Mouse (Mus musculus): ENCODE data around the gene Pbx4.
A peak's percentile ranks its signal among the peaks of the same experiment; 100 is the strongest.

The Pbx4 gene

DNA sequence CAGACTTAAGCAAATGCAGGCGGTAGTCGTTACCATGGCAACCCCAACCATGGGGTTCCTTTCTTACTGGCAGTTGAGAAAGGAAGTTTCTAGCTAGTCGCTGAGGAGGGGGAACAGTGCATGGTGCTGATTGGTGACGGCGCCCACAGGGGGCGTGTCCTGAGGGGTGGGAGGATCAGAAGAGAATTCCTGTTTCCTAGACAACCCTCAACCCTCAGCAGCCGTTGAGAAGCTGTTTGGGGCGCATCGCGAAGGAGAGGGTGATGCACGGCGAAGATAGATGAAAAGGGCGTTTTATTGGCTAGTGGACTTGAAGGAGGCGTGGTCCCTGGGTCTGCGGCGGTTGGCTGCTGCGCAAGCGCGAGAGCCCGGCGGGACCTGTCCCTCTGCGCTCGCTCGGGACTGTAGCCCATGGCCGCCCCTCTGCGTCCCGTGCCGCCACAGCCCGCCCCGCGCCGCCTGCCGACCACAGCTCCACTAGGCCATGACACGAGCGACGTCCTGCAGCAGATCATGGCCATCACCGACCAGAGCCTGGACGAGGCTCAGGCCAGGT, at the start of gene Pbx4:
Gene Pbx4 (plus strand): TSS at position 194 of the 556 bp plus-strand sequence.
- peak; percentile 82 to 85 for DNase-seq (ENCODE audit: low spot score in 2 of 2)

GRCm38 (mm10) chr8:69789105-69789504, 43.2 kb upstream of the Pbx4 start:
- DNase-seq (ENCODE audit: low spot score in 2 of 2), result no peak

- no peak for DNase-seq (ENCODE audit: low spot score in 2 of 2)
These were observed 42.6 kb upstream of the Pbx4 start for GRCm38 (mm10) chr8:69789731-69790130.

DNA sequence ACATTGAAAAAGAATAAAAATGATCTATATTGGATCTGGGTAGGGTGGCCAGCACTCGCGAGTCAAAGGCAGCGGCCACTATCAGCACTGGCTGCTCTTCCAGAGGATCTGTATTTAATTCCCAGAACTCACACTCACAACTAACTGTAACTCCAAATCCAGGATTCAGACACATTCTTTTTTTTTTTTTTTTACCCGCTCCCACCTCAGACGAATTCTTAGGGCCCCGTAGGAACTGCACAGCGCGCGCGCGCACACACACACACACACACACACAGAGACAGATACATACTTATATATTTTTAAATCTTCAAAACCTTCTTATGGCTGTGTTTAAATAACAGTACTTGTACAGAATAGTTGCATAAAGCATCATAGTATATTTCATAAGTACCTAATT, 41.9 kb upstream of the Pbx4 start:
- DNase-seq (ENCODE audit: low spot score in 2 of 2), result no peak

DNA sequence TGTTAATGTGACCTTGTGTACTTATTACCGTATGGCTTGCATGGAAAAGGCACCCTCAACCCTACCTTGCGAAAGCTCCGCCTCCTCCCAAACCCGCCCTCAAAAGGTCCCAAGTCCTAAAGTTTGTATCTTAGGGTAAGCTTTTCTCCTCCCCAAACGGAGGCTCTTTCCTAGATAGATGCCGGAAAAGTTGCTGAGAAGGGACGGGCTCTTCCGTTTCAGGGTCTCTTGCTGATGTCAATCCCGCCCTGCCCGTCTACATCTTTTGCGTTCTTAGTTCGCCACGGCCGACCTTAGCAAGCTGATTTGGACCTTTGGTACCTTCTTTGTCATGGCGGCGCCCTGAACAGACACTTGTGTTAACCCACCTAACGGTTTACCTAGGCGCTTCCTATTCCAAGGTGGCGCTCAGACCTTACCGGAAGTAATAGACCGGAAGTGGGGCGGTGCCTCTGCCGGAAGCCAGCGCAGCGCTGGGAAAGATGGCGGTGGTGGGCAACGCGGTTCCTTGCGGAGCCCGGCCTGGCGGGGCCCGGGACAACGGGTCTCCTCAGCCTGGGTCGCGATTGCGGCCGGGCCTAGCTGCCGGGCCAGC, 41.4 kb upstream of the Pbx4 start, which contains the start of the genes Atp13a1 and Zfp866:
Gene Atp13a1 (plus strand): TSS at position 391 of the 595 bp plus-strand sequence.
Gene Zfp866 (minus strand): TSS at position 406 of the 595 bp plus-strand sequence.
- DNase-seq (ENCODE audit: low spot score in 2 of 2), result peak; percentile 83 to 88

- DNase-seq (ENCODE audit: low spot score in 2 of 2), result no peak
These were observed 40.7 kb upstream of the Pbx4 start for GRCm38 (mm10) chr8:69791415-69792068.

- no peak for DNase-seq (ENCODE audit: low spot score in 2 of 2)
These were observed 38.6 kb upstream of the Pbx4 start for GRCm38 (mm10) chr8:69793666-69794065.

- DNase-seq (ENCODE audit: low spot score in 2 of 2), result no peak
These were observed 38.2 kb upstream of the Pbx4 start for GRCm38 (mm10) chr8:69794096-69794495.

DNA sequence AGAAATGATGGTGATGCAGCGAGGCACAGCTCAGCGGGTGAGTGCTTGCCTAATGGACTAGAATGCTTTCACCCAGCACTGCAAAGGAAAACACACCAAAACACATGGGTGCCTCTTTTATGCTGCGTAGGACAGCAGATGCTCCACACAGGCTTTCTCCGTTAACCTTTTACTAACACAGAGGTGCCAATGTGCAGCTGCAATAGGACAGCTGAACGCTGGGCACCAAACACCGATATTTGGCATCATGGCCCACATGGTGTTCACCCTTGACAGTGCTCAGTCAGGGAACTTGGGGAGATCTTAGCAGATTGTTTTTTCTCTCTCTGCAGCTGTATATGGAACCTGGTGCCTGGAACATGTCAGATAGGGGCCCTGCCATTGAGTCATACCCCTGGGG, 37.4 kb upstream of the Pbx4 start:
- no peak for DNase-seq (ENCODE audit: low spot score in 2 of 2)

GRCm38 (mm10) chr8:69796721-69797345, 35.5 kb upstream of the Pbx4 start:
- no peak for DNase-seq (ENCODE audit: low spot score in 2 of 2)

GRCm38 (mm10) chr8:69797661-69798060, 34.6 kb upstream of the Pbx4 start:
- no peak for DNase-seq (ENCODE audit: low spot score in 2 of 2)

DNA sequence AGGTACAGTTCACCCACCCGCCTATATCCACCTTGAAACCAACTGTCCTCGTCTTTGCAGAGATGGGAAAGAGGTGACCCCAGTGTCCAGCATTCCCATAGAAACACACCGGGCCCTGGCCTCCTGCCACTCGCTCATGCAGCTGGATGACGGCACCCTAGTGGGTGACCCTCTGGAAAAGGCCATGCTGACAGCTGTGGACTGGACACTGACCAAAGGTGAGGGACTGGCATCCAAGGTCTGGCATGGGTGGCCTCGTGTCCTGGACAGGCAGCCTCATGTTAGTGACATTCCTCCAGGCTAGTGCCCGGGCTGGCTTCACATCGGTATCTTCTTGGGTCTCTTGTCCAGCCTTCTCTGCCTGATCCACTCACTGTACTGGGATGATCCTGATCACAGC, 33.0 kb upstream of the Pbx4 start:
- DNase-seq (ENCODE audit: low spot score in 2 of 2), result no peak

GRCm38 (mm10) chr8:69799946-69800345, 32.3 kb upstream of the Pbx4 start:
- no peak for DNase-seq (ENCODE audit: low spot score in 2 of 2)

DNA sequence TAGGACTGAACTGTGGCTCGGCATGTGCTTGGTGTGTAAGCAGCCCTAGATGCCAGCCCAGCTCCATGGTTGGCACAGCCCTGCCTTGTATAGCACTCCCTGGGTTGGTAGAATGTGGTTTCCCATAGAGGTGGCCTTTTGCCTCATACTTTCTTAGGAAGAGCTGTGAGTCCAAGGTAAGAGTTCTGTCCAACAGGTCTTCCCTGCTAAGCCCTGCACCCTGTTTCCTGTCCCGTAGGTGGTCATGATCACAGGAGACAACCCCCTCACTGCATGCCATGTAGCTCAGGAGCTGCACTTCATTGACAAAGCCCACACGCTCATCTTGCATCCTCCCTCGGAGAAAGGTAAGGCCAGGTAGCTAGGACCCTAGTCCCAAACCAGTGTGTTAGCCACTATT, 30.5 kb upstream of the Pbx4 start:
- DNase-seq (ENCODE audit: low spot score in 2 of 2), result no peak

GRCm38 (mm10) chr8:69802216-69802615, 30.1 kb upstream of the Pbx4 start:
- DNase-seq (ENCODE audit: low spot score in 2 of 2), result no peak

GRCm38 (mm10) chr8:69803366-69803765, 28.9 kb upstream of the Pbx4 start:
- DNase-seq (ENCODE audit: low spot score in 2 of 2), result no peak

DNA sequence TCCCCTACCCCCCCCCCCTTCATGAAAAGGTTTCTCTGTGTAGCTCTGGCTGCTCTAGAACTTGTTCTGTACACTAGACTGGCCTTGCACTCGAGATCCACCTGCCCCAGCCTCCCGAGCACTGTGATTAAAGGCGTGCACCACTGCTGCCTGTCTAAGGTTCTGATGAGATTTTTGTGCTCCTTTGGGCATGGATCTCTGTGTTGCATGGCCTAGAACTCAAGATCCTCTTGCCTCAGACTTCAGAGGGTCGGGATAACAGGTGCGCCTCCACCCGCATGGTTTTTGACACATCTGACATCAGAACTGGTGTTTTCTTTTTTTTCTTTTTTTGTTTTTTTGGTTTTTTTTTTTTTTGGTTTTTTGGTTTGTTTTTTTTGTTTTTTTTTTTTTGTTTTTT, 27.8 kb upstream of the Pbx4 start:
- DNase-seq (ENCODE audit: low spot score in 2 of 2), result no peak

DNA sequence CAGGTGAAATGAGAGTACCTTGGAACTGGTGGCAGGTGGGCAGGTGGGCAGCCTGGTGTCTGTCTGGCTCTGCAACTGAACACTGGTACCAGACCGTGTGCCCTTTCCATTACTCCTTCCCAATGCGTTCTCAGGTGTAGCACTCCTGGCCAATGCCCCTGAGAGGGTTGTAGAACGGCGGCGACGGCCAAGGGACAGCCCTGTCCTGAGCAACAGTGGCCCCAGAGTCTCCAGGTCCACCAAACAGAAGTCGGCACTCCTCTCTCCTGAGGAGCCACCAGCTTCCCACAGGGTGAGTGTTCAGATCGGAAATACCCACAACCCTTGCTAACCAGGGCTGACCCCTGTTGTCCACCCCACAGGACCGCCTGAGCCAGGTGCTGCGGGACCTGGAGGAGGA, 27.2 kb upstream of the Pbx4 start:
- DNase-seq (ENCODE audit: low spot score in 2 of 2), result no peak

GRCm38 (mm10) chr8:69805491-69805890, 26.8 kb upstream of the Pbx4 start:
- no peak for DNase-seq (ENCODE audit: low spot score in 2 of 2)

GRCm38 (mm10) chr8:69807236-69807635, 25.1 kb upstream of the Pbx4 start:
- DNase-seq (ENCODE audit: low spot score in 2 of 2), result no peak

DNA sequence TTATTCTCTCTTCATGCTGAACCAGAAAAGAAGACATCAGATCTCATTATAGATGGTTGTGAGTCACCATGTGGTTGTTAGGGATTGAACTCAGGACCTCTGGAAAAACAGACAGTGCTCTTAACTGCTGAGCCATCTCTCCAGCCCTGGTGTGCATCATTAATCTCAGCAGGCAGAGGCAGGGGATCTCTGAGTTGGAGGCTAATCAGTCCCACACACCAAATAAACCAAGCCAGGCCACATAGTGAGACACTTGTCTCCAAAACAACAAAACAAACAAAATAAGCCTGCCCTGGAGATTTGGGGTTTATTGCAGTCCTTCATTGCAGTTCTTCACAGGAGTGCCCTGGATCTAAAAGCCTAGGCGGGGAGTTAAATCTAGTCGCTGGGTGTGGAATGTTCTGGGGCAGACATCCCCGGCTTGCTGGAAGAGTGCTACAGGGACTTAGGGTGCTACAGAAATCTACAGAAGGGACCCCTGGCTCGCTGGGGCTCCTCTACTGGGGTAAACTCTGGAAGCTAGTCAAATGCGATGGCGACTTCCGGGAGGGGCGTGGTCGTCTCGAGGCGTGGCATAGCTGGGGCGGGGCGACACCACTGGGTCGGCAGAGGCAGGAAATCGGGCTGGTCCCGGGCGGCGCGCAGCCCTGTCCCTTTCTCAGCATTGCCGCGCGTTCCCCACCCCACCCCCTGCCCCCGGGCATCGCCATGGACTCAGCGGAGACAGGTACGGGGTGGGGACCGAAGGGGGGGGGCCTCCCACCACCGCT, 24.0 kb upstream of the Pbx4 start, which contains the start of gene Gmip:
Gene Gmip (plus strand): TSS at position 586 of the 770 bp plus-strand sequence.
- peak; percentile 81 to 84 for DNase-seq (ENCODE audit: low spot score in 2 of 2)

GRCm38 (mm10) chr8:69808864-69809403, 23.4 kb upstream of the Pbx4 start:
- peak in 1 of 2 experiments; percentile 34 for DNase-seq (ENCODE audit: low spot score in 2 of 2)

Data from heart, adult 9 months (tissue).